Mouse (Mus musculus): ENCODE results near the gene Ap2a1. TPM values are rescaled to one million over a fixed set of nuclear protein-coding genes. Genes with fewer than 3 reads are reported as not detected.

Ap2a1 gene
- total RNA-seq, 2 experiments from 2014 or later: 74.5 to 82.2 TPM

- intact Hi-C loops (cut with DNase I): loop anchor here (5.0 to 10.0 kb wide), 2 partner anchors 33 to 231 kb away; no protein-coding TSS in a partner anchor
- no peak for DNase-seq
Observed at GRCm38 (mm10) chr7:44955628-44956027, 26.3 kb upstream of the Ap2a1 start.

GRCm38 (mm10) chr7:44954091-44954885 lies 25.0 kb upstream of the Ap2a1 start:
- intact Hi-C loops (cut with DNase I): loop anchor here (5.0 to 10.0 kb wide), 2 partner anchors 57 to 229 kb away; partner anchors contain the start of gene Fuz
- DNase-seq: peak in 1 of 2 experiments; percentile 1

- DNase-seq: no peak
- intact Hi-C loops (cut with DNase I): loop anchor here (5.0 to 10.0 kb wide), 2 partner anchors 56 to 229 kb away; partner anchors contain the start of gene Fuz
Observed at GRCm38 (mm10) chr7:44953561-44953960, 24.3 kb upstream of the Ap2a1 start.

- DNase-seq: peak; percentile 88 to 90
- intact Hi-C loops (cut with DNase I): loop anchor here (5.0 to 10.0 kb wide), 2 partner anchors 55 to 228 kb away; partner anchors contain the start of gene Fuz
Observed at GRCm38 (mm10) chr7:44952611-44953306, 23.5 kb upstream of the Ap2a1 start.

- peak; percentile 70 to 71 for DNase-seq
- intact Hi-C loops (cut with DNase I): loop anchor here (2.0 to 10.0 kb wide), 3 partner anchors 21 to 227 kb away; partner anchors contain the start of gene Fuz
Observed at GRCm38 (mm10) chr7:44951960-44952359, 22.7 kb upstream of the Ap2a1 start.

- intact Hi-C loops (cut with DNase I): loop anchor here (2.0 to 10.0 kb wide), 3 partner anchors 19 to 225 kb away; partner anchors contain the start of gene Fuz
- no peak for DNase-seq
Observed at GRCm38 (mm10) chr7:44949922-44950321, 20.6 kb upstream of the Ap2a1 start.

GRCm38 (mm10) chr7:44942904-44943303 lies 13.6 kb upstream of the Ap2a1 start, which contains the start of gene Tsks:
TSS of gene Tsks (plus strand) at chr7:44943204.
- intact Hi-C loops (cut with DNase I): no loop called here
- no peak for DNase-seq

- DNase-seq: no peak
- intact Hi-C loops (cut with DNase I): no loop called here
Observed at GRCm38 (mm10) chr7:44938680-44939079, 9.4 kb upstream of the Ap2a1 start.

- no peak for DNase-seq
- intact Hi-C loops (cut with DNase I): loop anchor here (5.0 kb wide), 1 partner anchor 39 kb away; no protein-coding TSS in a partner anchor
Observed at GRCm38 (mm10) chr7:44928570-44928969, 726 bp downstream of the Ap2a1 start.

GRCm38 (mm10) chr7:44925468-44925867 lies 3.8 kb downstream of the Ap2a1 start:
- peak in 1 of 2 experiments; percentile 44 for DNase-seq
- intact Hi-C loops (cut with DNase I): loop anchor here (5.0 kb wide), 1 partner anchor 42 kb away; no protein-coding TSS in a partner anchor

- no peak for DNase-seq
- intact Hi-C loops (cut with DNase I): loop anchor here (5.0 kb wide), 1 partner anchor 35 kb away; no protein-coding TSS in a partner anchor
Observed at GRCm38 (mm10) chr7:44922530-44922929, 6.8 kb downstream of the Ap2a1 start.

GRCm38 (mm10) chr7:44919127-44919526 lies 10.2 kb downstream of the Ap2a1 start:
- intact Hi-C loops (cut with DNase I): no loop called here
- DNase-seq: no peak

GRCm38 (mm10) chr7:44918219-44918618 lies 11.1 kb downstream of the Ap2a1 start:
- no peak for DNase-seq
- intact Hi-C loops (cut with DNase I): no loop called here

GRCm38 (mm10) chr7:44916881-44917280 lies 12.4 kb downstream of the Ap2a1 start:
- DNase-seq: no peak
- intact Hi-C loops (cut with DNase I): no loop called here

GRCm38 (mm10) chr7:44916191-44916590 lies 13.1 kb downstream of the Ap2a1 start:
- DNase-seq: no peak
- intact Hi-C loops (cut with DNase I): no loop called here

GRCm38 (mm10) chr7:44915314-44915713 lies 14.0 kb downstream of the Ap2a1 start:
- intact Hi-C loops (cut with DNase I): no loop called here
- no peak for DNase-seq

GRCm38 (mm10) chr7:44914396-44914795 lies 14.9 kb downstream of the Ap2a1 start:
- no peak for DNase-seq
- intact Hi-C loops (cut with DNase I): no loop called here

GRCm38 (mm10) chr7:44908706-44909476 lies 20.4 kb downstream of the Ap2a1 start:
- DNase-seq: no peak
- intact Hi-C loops (cut with DNase I): no loop called here

- intact Hi-C loops (cut with DNase I): no loop called here
- no peak for DNase-seq
Observed at GRCm38 (mm10) chr7:44905430-44905829, 23.9 kb downstream of the Ap2a1 start.

GRCm38 (mm10) chr7:44901230-44901722 lies 28.0 kb downstream of the Ap2a1 start:
- intact Hi-C loops (cut with DNase I): no loop called here

More at GRCm38 (mm10) chr7:44901230-44901722, 28.0 kb downstream of the Ap2a1 start:
- no peak for DNase-seq

Measured in heart, postnatal 14 days (tissue).